Mouse (Mus musculus) lung, embryonic 16.5 days (tissue): ENCODE data around the gene Rabep2. TPM values are rescaled to one million over a fixed set of nuclear protein-coding genes. Genes with fewer than 3 reads are reported as not detected.

Source experiments
- ATAC-seq: fragments of 200-750 bp; cut with Nextera tagmentation; 2 replicates; pipeline ENCODE4 v1.8.0; 2017; ENCODE audit warnings: low read depth, mild to moderate bottlenecking, moderate library complexity
- H3K27ac ChIP-seq: fragments of 300-500 bp; sonication (generic); 2 replicates; pipeline ENCODE4 v1.5.1; 2014; ENCODE audit warnings: mild to moderate bottlenecking, control low read depth, low read length
- H3K27me3 ChIP-seq: fragments of 300-500 bp; sonication (generic); 2 replicates; pipeline ENCODE4 v1.6.1; 2014; ENCODE audit warnings: low read depth, low read length, mixed read lengths; ENCODE audit not compliant: control insufficient read depth, insufficient read depth
- H3K36me3 ChIP-seq: fragments of 300-500 bp; sonication (generic); 2 replicates; pipeline ENCODE4 v1.6.1; 2014; ENCODE audit warnings: low read length; ENCODE audit not compliant: control insufficient read depth, insufficient read depth
- H3K4me1 ChIP-seq: fragments of 300-500 bp; sonication (generic); replicated peaks from 2 replicates; pipeline ENCODE4 v1.6.1; 2014; ENCODE audit warnings: low read length, mixed read lengths; ENCODE audit not compliant: control insufficient read depth, insufficient read depth
- H3K4me2 ChIP-seq: fragments of 300-500 bp; sonication (generic); 2 replicates; pipeline ENCODE4 v1.6.1; 2014; ENCODE audit warnings: low read depth, low read length, control low read depth
- H3K4me3 ChIP-seq: fragments of 300-500 bp; sonication (generic); 2 replicates; pipeline ENCODE4 v1.5.1; 2014; ENCODE audit warnings: mild to moderate bottlenecking, low read length, control low read depth
- H3K9ac ChIP-seq: fragments of 300-500 bp; sonication (generic); 2 replicates; pipeline ENCODE4 v1.6.1; 2014; ENCODE audit warnings: low read length, control low read depth
- H3K9me3 ChIP-seq: fragments of 300-500 bp; sonication (generic); 2 replicates; pipeline ENCODE4 v1.6.1; 2016; ENCODE audit warnings: low read length; ENCODE audit not compliant: control insufficient read depth
- WGBS: fragments of 180-500 bp; shearing (Covaris S2); extraction: QIAGEN DNeasy Blood & Tissue Kit; methylation state at CpG from one replicate; pipeline ENCODE4 v1.1.7; 2014; 5-methylcytosine and 5-hydroxymethylcytosine counted together
- polyA plus RNA-seq: library from polyadenylated mRNA; unstranded; fragments of >200 nt; fragmentation: Nextera tagmentation; extraction: Ambion mirVana; gene quantifications from 2 replicates; pipeline ENCODE4 v1.2.1, GENCODE M21; 2015

The Rabep2 gene
- polyA plus RNA-seq, 1 experiment from 2014 or later, result 34.2 TPM

DNA sequence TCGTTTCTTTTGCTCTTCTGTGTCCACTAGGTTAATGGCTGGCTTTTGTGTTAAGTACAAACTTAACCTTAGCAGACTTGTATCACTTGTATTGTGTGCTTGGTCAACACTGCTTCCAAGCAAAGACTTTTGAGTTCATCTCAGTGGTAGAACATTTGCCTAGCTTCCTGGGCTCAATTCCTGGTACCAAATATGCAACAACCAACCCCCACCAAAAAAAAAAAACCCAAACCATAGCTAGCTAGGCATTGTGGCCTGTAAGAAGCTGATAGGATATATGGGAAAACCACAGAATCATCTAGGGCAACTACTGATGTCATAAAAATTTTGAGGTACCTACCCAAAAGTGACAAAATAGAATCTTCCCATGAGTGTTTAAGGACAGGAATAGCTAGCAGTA is 62.4 kb downstream of the Rabep2 start:
- Histone ChIP-seq H3K9ac (no peak overlapping the region), H3K36me3 (peaks cover 46% of the 10 kb centered on the region), H3K9me3 (no peaks in the 10 kb centered on the region), H3K4me3 (no peak overlapping the region), H3K27ac (no peak overlapping the region), H3K27me3 (no peaks in the 10 kb centered on the region), H3K4me2 (no peak overlapping the region), H3K4me1 (peaks cover 7% of the 10 kb centered on the region)
- 65% methylated on average over 1 of the region's 1 CpGs for WGBS
- ATAC-seq, result no peak

DNA sequence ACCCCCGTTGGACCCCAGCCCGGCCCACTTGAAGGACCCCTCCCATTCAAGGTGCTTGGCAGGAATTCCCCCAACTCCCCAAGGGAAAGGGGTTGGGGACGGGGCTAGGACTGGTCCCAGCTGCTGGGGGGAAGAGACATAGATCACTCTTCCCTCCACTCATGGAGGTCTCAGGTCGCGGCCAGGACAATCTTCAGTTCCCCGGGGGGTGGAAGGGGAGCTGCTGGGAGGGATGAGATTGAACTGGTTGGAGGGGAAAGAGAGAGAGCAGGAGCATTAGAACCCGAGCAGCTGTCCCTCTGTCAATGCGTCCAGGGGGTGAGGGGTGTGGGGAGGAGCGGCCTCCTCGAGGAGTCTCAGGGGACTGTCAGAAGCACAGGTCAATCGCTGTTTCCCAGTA is 63.4 kb downstream of the Rabep2 start:
- H3K27ac ChIP-seq, result no peak overlapping the region
- no peak overlapping the region for H3K4me2 ChIP-seq
- H3K4me1 ChIP-seq, result peaks cover 7% of the 10 kb centered on the region
- no peak for ATAC-seq
- WGBS, result 47% methylated on average over 11 of the region's 11 CpGs
- H3K36me3 ChIP-seq, result peaks cover 55% of the 10 kb centered on the region
- no peaks in the 10 kb centered on the region for H3K27me3 ChIP-seq
- no peaks in the 10 kb centered on the region for H3K9me3 ChIP-seq
- H3K9ac ChIP-seq, result no peak overlapping the region
- no peak overlapping the region for H3K4me3 ChIP-seq

DNA sequence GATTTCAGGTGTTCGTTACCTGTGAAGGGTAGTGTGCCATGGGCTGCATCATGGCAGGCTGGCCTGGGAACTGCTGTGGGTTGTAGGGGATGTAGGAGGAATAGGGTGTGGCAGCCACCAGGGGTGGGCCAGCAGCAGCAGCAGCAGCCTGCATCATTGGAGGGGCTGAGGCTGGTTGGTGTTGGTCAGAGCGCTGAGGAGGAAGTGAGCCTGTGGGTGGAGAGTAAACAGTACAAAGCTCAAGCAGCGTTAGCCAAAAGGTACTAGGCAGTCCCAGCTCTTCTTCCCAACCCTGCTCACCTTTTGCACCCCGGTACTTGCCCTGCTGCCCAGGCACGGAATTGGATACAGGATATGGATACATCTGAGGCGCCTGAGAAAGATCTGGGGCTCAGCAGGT is 65.6 kb downstream of the Rabep2 start:
- Histone ChIP-seq H3K4me3 (no peak overlapping the region), H3K9me3 (no peaks in the 10 kb centered on the region), H3K27me3 (no peaks in the 10 kb centered on the region), H3K4me2 (no peak overlapping the region), H3K27ac (no peak overlapping the region), H3K36me3 (peaks cover 74% of the 10 kb centered on the region), H3K9ac (no peak overlapping the region), H3K4me1 (no peaks in the 10 kb centered on the region)
- no peak for ATAC-seq
- 80% methylated on average over 6 of the region's 6 CpGs for WGBS

DNA sequence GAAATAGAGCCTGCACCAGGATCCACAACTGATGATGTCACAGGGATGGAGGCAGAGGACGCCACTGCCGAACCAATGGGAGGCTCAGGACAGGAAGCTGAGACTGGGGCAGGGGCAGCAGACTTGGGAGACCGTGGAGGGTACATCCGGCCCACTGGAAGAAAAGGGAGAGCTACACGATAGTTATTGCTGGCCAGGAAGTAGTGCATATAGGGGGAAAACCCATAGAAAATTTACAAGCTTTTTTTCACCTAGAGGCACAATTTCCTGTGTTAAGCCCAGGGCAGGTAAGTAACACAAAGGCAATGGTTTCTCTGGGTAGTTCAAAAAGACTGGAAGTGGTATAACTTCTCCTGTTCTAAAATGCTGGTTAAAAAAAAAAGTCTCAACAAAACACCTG is 67.9 kb downstream of the Rabep2 start:
- no peaks in the 10 kb centered on the region for H3K9me3 ChIP-seq
- WGBS, result 86% methylated on average over 5 of the region's 5 CpGs
- no peak overlapping the region for H3K4me2 ChIP-seq
- H3K9ac ChIP-seq, result no peak overlapping the region
- no peak overlapping the region for H3K27ac ChIP-seq
- H3K27me3 ChIP-seq, result no peaks in the 10 kb centered on the region
- peaks cover 7% of the 10 kb centered on the region for H3K4me1 ChIP-seq
- H3K36me3 ChIP-seq, result peaks cover 89% of the 10 kb centered on the region
- no peak for ATAC-seq
- H3K4me3 ChIP-seq, result no peak overlapping the region

DNA sequence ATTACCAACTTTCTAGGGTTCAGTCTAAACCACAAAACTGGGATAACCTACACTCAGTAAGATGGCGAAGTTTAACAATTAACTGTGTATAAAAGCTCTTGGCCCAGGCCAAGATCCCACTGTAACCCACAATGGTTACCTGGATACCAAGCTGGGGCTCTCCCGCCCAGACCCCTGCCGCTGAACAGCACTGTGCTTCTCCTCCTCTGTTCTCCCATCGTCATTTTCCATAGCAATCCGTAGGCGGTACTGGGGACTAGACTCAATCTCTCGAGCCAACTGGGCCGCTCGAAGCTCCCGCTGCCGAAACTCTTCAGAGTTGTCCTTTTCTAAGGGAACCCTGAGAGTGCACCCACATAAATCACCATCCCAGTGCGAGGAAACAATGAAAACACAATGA is 69.4 kb downstream of the Rabep2 start:
- H3K4me1 ChIP-seq, result peaks cover 7% of the 10 kb centered on the region
- WGBS, result 91% methylated on average over 12 of the region's 12 CpGs
- no peaks in the 10 kb centered on the region for H3K9me3 ChIP-seq
- peaks cover 77% of the 10 kb centered on the region for H3K36me3 ChIP-seq
- no peak overlapping the region for H3K9ac ChIP-seq
- no peak overlapping the region for H3K4me2 ChIP-seq
- H3K4me3 ChIP-seq, result no peak overlapping the region
- ATAC-seq, result no peak
- no peak overlapping the region for H3K27ac ChIP-seq
- H3K27me3 ChIP-seq, result no peaks in the 10 kb centered on the region

Other genes starting within 250 kb of the Rabep2 start
- 32.3 and 37.5 TPM in 2 replicates for gene Xpo6, start 228.3 kb upstream of the Rabep2 start, polyA plus RNA-seq
- 14.0 and 16.5 TPM in 2 replicates for gene Sbk1, start 156.1 kb upstream of the Rabep2 start, polyA plus RNA-seq
- 4.5 and 10.9 TPM in 2 replicates for gene Lat, start 59.2 kb upstream of the Rabep2 start, polyA plus RNA-seq
- gene Spns1, start 51.3 kb upstream of the Rabep2 start, polyA plus RNA-seq, result 54.3 and 55.1 TPM in 2 replicates
- gene Nfatc2ip, start 32.0 kb upstream of the Rabep2 start, polyA plus RNA-seq, result 2.3 and 2.4 TPM in 2 replicates
- 0.09 and 0.11 TPM in 2 replicates for gene Cd19, start 13.9 kb upstream of the Rabep2 start, polyA plus RNA-seq
- gene Atp2a1, start 34.3 kb downstream of the Rabep2 start, polyA plus RNA-seq, result 5.1 and 33.6 TPM in 2 replicates
- 47.2 and 48.5 TPM in 2 replicates for gene Sh2b1, start 46.7 kb downstream of the Rabep2 start, polyA plus RNA-seq
- 106 and 112 TPM in 2 replicates for gene Tufm, start 58.6 kb downstream of the Rabep2 start, polyA plus RNA-seq
- 36.0 and 38.5 TPM in 2 replicates for gene Atxn2l, start 74.7 kb downstream of the Rabep2 start, polyA plus RNA-seq
- 181 and 187 TPM in 2 replicates for gene Eif3c, start 137.7 kb downstream of the Rabep2 start, polyA plus RNA-seq
- 1.6 and 2.3 TPM in 2 replicates for gene Apobr, start 156.2 kb downstream of the Rabep2 start, polyA plus RNA-seq
- 31.2 and 31.7 TPM in 2 replicates for gene Cln3, start 157.1 kb downstream of the Rabep2 start, polyA plus RNA-seq
- not detected in 2 replicates for gene Il27, start 166.2 kb downstream of the Rabep2 start, polyA plus RNA-seq
- 34.2 and 53.9 TPM in 2 replicates for gene Nupr1, start 202.1 kb downstream of the Rabep2 start, polyA plus RNA-seq
- 42.9 and 47.3 TPM in 2 replicates for gene Sgf29, start 220.6 kb downstream of the Rabep2 start, polyA plus RNA-seq
- gene Sult1a1, start 247.7 kb downstream of the Rabep2 start, polyA plus RNA-seq, result 12.3 and 21.1 TPM in 2 replicates